Mouse (Mus musculus): ENCODE data around the gene Mill2. TPM values are rescaled to one million over a fixed set of nuclear protein-coding genes. Genes with fewer than 3 reads are reported as not detected.

The Mill2 gene
- total RNA-seq, 2 experiments from 2014 or later = 5.1 to 8.1 TPM

DNA sequence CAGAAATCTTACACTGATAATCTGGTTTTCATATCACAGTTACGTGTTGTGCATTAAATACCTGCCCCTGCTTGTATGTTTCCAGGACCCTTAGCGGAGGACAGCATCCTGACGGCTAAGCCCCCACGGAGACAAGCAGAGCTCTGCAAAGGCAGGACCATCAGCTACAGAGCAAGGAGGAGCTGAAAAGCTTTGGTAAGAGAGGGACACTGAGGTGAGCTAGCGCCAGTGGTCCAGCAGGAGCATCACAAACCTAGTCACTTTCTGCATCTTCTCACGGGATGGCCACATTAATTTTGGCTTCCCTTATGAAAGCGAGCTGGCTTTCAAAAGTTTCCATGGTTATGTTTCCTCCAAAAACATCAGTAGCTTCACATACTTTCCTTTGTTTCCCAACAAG, 33.0 kb downstream of the Mill2 start:
- DNase-seq (ENCODE audit: low spot score in 2 of 2) = no peak

DNA sequence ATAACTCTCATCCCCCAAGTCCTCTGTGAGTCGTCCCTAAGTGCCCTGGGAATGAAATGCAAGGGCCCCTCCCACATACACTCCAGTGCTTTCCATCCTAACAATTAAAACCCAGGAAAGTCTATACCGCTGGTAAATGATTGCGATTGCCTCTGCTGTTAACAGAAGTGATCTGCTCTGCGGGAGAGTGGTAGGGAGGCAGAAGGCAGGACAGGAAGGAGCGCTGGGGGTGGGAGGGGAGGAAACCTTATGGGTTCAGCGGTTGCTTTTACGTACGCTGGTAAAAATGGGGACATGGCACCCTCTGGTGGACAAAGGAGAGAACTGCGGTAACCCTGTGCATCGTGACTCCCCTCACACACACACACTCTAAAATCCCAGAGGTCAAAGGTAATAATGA, 33.5 kb downstream of the Mill2 start:
- DNase-seq (ENCODE audit: low spot score in 2 of 2) = peak; percentile 19 to 22

DNA sequence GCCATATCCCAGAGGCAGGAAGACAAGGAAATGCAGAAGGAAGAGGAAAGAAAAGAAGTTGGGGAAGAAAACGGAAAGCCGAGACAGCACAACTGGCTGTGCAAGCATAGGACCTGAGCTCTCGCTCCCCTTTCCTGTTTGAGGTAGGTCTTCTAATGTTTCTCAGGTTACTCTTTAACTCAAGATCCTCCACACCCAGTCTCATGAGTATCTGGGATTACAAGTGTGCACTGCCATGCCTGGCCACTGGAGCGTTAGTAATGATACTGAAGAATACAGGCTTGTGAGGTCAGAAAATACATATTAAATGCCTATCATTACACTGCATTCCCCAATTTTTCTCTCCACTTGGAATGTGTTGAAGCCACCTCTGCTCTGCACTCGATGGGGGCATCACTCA, 35.6 kb downstream of the Mill2 start:
- DNase-seq (ENCODE audit: low spot score in 2 of 2) = no peak

DNA sequence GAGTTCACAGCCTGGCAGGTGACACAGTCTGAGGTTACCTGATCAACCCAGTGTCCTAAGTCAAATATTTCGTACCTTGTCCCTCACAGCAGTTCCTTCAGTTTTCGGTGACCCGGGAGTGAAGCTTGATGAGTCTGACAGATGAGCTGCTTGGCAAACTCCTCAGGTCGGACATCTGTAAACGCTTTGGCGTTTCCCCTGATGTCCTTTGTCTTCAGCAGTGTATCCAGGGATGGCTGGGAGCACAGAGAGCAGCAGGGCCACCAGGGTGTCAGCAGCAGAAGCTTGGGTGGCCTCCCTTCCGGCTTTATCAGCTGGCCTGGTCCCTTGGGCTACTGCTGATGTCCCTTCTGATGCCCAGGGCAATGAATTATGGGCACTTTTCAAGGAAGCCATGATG, 38.9 kb downstream of the Mill2 start:
- no peak for DNase-seq (ENCODE audit: low spot score in 2 of 2)

DNA sequence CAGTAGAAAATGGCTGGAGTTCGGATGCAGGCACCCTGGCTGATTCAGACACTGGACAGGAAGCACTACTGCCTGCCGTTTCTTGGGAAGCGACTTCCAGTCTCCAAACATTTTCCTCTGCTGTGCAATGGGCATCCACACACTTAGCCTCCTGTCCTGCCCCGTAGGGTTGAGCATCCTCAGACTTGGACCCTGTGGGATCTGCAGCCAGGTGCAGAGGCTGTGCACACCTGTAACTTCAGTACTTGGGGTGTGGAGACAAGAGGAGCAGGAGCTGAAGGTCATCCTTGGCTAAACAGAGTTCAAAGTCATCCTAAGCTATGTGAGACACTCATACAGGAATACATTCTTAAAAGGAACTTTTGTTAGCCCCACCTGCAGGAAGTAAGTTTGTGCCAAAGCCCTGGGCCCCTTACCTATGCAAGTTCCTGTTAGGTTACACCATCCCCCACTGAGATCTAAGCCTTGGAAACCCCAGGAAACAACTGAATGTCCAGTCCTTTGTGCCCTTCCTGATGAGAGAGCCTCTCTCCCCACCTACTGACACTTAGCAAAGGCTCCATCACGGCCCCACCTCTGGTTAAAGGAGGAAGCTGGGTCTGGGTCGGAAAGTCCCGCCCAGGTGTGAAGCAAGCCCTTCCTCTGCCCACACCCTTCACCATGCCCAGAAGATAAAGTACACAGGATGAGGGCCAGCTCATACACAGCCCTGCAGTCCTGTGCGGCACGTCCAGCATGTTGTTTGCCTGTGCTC, 44.4 kb downstream of the Mill2 start:
- no peak for DNase-seq (ENCODE audit: low spot score in 2 of 2)

DNA sequence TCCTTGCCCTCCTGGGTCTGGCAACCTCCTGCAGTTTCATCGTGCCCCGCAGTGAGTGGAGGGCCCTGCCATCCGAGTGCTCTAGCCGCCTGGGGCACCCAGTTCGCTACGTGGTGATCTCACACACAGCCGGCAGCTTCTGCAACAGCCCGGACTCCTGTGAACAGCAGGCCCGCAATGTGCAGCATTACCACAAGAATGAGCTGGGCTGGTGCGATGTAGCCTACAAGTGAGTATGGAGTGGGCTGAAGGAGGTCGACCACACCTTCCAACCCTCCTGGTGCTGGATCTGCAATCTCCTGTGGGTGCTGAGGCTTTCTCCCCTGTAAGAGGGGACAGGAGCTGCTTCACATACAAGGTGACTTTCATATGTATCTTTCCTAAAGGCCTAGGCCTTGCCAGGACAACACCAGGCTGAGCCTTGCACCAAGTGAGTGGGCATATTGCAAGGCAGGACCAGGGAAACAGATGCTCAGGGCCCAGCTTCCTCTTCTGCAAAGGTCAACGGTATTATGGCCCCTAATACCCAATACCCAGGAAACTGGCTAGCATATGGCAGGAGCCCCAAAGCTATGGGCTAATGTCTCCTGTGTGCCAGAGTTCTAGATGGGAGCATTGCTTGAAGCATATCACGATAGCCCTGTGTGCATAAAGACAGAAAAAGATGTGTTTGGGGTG, 45.1 kb downstream of the Mill2 start:
- no peak for DNase-seq (ENCODE audit: low spot score in 2 of 2)

DNA sequence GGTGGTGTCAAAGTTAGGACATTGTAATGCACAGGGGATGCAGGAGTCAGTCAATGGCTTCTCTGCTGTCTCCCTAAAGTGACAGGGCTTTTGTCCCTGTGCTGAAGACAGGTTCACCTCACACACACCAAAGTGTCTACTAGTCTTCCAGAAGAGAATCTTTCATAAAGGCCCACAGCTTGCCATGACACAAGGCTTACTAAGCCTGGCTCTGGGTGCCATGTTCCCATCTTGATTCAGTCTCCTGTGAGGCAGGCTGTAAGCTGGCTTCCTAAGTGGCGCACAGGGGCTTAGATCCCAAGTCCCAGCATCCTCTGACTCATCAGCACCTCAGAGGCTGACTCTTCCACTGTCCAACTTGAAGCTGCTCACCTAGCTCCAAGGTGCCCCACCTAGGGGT, 47.2 kb downstream of the Mill2 start:
- no peak for DNase-seq (ENCODE audit: low spot score in 2 of 2)

DNA sequence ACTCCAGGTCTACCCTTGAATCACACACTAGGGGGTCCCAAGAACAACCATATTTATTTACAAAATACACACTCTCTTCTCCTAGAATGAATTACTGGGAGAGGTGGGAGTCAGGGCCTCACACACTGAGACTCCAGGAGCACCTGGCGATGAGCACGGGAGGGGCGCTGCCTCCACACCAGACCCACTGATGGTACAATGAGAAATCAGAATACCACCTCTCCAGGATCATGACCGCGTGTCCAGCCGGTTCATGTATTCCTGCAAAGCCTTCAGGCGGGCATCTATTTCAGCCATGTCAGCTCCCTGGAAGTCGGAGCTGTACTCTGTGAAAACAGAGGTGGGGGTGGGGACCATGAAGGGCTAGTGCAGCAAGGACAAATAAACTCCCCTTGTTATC, 51.1 kb downstream of the Mill2 start:
- no peak for DNase-seq (ENCODE audit: low spot score in 2 of 2)

DNA sequence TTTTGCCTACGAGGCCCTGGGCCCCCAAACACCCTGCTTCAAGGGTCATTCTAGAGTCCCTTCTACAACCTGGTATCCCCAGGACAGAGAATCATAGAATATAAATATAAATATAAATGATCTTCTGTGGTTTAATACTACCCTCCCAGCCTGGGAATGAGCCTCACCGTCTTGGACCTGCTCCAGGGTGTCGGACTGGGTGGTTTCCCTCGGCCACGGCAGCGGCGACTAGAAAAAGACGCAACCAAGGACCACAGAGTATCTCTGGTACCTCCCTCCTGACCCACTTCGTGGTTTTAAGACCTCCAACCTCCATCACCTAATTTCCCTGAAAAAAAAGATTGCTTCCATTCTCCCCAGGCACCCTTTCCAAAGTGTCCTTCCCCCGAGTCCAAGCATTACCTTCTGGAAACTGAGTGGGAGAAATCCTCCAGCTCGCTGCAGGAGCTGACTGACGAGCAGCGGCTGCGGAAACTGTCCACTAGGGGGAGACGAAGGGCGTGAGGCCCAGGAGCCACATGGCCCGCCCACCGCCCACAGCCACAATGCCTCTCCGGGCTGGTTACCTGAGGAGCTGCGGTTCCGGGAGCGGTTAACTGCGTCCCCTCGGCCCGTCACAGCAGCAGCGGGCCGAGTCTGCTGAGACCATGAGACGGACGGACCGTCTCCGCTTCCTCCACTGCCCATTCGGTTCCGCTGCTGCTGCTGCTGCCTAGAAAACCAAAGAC, 52.3 kb downstream of the Mill2 start:
- DNase-seq (ENCODE audit: low spot score in 2 of 2) = peak; percentile 67 to 69

DNA sequence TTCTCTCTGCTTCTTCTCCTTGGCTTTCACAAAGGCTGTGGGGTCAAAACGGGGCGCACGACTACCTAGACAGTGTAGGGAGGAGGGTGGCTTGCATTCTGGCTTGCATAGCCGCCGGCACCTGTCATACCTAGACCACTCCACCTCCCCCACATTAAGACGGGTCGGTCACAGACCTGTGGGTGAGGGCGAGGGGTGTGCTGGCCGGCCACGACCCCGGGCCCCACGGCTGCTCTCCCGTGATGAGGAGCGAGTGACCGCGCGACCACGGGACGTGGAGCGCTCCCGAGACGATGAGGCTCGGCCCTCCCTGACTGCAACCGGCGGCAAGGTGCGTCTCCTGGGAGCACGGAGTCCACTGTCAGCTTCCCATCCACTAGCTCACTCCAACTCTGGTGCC, 53.2 kb downstream of the Mill2 start:
- DNase-seq (ENCODE audit: low spot score in 2 of 2) = no peak

DNA sequence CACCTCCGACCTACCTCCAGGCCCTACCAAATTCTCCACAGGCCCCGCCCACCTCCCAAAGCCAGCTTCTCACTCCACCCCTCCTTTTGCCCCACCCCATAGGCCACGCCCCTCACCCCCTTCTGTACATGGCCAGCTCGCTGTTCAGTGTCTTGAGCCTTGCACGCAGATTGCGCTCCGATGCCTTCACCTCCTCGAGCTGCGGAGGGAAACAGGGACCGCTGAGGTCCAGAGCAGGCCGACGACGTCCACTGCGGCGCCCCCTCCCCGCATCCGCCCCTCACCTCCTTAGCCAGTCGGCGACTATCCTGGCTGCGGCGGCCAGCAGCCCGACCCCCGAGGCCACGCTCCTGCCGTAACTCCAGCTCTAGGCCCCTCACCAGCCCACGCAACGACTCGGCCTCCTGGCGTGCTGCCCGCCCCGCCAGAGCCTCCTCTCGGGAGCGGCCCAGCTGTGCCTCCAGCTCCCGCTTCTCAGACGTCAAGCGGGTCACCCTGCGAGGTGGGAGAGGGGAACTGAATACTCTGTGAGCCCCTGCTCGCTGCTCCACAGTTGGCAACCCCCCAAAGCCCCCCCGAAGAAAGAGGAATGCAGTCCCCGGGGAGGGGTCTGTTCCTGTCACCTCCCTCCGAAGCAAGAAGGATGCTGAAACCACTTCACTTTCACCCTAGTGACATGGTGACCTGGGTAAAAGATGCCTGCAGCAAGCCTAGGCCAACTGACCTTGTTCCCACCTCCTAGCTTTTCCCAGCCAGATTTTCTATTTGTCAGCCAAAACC, 54.1 kb downstream of the Mill2 start:
- peak in 1 of 2 experiments; percentile 39 for DNase-seq (ENCODE audit: low spot score in 2 of 2)

DNA sequence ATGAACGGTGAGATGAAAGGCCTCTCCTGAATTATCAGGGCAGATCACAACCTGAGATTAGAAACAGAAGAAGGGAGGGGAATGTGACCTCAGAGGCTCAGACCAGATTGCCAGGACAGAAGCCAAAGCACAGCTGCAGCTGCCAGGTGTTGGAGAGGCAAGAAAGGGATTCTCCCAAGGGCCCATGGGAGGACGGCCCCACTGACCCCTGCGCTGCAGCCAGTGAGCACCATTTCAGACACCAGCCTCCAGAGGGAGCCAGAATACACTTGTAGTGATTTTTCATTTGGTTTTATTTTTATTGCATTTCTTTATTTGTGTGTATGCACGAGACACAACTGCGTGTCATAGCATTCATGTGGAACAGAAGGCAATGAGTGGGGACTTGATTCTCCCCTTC, 56.8 kb downstream of the Mill2 start:
- no peak for DNase-seq (ENCODE audit: low spot score in 2 of 2)

DNA sequence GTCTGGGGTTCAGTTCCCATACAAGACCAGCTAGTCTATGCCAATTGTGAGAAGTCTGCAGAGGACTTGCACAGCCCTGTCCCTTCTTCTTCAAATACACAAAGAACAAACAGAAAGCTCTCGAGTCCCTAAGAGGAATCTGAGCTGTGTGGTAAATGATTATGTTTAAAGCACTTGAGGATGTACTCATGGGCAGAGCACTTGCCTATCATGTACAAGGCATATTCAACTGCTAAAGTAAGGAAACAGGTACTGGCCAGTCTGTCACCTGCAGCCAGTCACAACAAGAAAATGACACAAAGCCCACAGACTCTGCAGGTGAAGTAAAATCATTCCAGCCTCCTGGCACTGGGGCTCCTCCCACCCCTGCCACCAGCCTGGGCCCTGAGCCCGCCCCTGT, 60.7 kb downstream of the Mill2 start:
- no peak for DNase-seq (ENCODE audit: low spot score in 2 of 2)

DNA sequence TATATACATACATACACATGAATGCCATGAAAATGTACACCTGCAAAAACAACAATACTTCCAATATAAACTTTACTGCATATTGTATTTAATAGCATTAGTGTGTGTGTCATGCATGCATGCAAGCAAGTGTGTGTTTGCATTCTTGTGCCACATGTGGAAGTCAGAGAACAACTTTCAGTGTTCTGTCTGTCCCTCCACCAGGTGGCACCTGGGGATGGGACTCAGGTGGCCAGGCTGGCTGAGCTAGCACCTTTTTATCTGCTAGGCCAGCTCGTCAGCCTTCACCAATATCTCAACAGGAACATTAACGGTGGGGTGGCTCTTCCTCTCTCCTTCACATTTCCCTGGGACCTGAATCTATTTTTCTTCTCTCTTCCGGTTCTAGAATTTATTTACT, 62.7 kb downstream of the Mill2 start:
- DNase-seq (ENCODE audit: low spot score in 2 of 2) = no peak

DNA sequence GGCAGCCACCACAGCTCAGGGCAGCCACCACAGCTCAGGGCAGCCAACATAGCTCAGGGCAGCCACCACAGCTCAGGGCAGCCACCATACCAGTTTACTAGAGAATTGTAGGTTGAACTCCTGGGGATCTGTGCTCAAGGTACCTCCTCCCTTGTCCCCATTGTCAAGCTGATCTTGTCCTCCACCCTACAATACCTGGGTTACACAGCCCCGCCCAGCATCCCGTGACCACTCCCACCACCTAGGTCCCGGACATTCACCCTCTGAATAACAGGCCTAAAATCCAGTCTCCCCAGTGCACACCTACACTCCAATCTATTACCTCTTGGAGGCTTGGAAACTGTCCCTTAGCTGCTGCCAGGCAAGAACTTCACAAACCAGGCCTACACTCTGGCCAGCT, 65.2 kb downstream of the Mill2 start:
- no peak for DNase-seq (ENCODE audit: low spot score in 2 of 2)

DNA sequence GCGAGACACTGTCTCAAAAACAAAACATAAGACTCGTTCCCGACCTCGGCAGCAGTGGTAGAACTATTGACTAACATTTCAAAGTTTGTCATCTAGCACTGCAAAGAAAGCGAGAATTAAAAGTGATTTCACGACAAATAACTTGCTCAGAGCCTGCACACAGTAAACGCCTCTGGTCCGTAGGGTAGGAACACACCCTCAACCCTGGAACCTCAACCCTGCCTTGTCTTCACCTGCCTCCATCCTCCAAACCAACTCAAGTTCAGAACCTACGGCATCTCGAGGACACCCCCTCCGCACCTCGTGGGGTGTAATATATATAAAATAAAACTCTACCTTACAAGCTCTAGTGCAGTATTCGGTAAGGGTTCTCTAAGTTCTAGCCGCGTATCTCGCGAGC, 70.0 kb downstream of the Mill2 start:
- DNase-seq (ENCODE audit: low spot score in 2 of 2) = no peak

DNA sequence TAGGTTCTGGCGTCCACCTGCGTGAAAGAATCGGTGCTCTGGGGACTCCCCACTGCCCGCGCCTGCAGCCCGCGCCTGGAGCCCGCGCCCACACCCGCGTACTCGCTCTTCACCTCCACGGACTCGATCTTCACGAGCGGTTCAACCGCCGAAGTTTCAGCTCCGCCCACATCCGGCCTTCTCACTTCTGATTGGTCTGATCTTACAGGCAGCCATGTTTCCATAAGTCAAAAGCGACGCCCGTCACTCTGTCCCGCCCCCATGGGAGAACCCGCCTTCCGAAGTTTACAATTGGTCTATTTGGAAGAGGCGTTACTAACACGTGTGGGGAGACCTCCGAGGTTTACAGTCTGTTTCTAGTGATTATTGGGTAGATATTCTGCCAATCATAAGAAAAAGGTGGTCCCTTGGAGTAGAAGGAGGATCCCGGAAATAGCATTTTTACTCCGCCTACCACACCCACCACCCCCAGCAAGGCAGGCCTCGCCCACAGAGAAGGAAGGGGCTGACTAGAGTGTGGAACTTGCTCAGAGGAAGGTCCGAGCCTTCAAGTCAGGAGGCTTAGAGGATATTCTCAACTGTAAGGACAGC, 70.6 kb downstream of the Mill2 start, which contains the start of gene Ccdc61:
Gene Ccdc61 (minus strand): TSS at position 175 of the 591 bp plus-strand sequence.
- peak; percentile 84 to 94 for DNase-seq (ENCODE audit: low spot score in 2 of 2)
